Mouse (Mus musculus): ENCODE data around the gene Msh4. TPM values are rescaled to one million over a fixed set of nuclear protein-coding genes. Genes with fewer than 3 reads are reported as not detected.

The Msh4 gene
- 0.09 TPM in 1 of 2 replicates, not detected in the other for polyA plus RNA-seq (2012; rRNA removed)

- DNase-seq (ENCODE audit: low read depth), result no peak
These were observed at the start of gene Msh4 for GRCm38 (mm10) chr3:153906136-153906871. Gene Msh4 (minus strand): TSS chr3:153906138.

- no peak for DNase-seq (ENCODE audit: low read depth)
These were observed 42.2 kb upstream of the Msh4 start for GRCm38 (mm10) chr3:153948176-153948575.

GRCm38 (mm10) chr3:153947271-153947670 lies 41.3 kb upstream of the Msh4 start:
- no peak for DNase-seq (ENCODE audit: low read depth)

GRCm38 (mm10) chr3:153944335-153944990 lies 38.5 kb upstream of the Msh4 start, which contains the start of gene Acadm:
Gene Acadm (minus strand): TSS chr3:153944632.
- DNase-seq (ENCODE audit: low read depth), result no peak

GRCm38 (mm10) chr3:153943901-153944334 lies 38.0 kb upstream of the Msh4 start:
- DNase-seq (ENCODE audit: low read depth), result no peak

- no peak for DNase-seq (ENCODE audit: low read depth)
These were observed 37.2 kb upstream of the Msh4 start for GRCm38 (mm10) chr3:153943003-153943640.

- DNase-seq (ENCODE audit: low read depth), result no peak
These were observed 35.7 kb upstream of the Msh4 start for GRCm38 (mm10) chr3:153941613-153942012.

- no peak for DNase-seq (ENCODE audit: low read depth)
These were observed 34.5 kb upstream of the Msh4 start for GRCm38 (mm10) chr3:153940486-153940885.

- DNase-seq (ENCODE audit: low read depth), result no peak
These were observed 34.1 kb upstream of the Msh4 start for GRCm38 (mm10) chr3:153940021-153940420.

GRCm38 (mm10) chr3:153937116-153937810 lies 31.3 kb upstream of the Msh4 start:
- DNase-seq (ENCODE audit: low read depth), result no peak

- no peak for DNase-seq (ENCODE audit: low read depth)
These were observed 29.9 kb upstream of the Msh4 start for GRCm38 (mm10) chr3:153935878-153936277.

GRCm38 (mm10) chr3:153932461-153932860 lies 26.5 kb upstream of the Msh4 start:
- no peak for DNase-seq (ENCODE audit: low read depth)

GRCm38 (mm10) chr3:153929526-153929925 lies 23.6 kb upstream of the Msh4 start:
- no peak for DNase-seq (ENCODE audit: low read depth)

- DNase-seq (ENCODE audit: low read depth), result no peak
These were observed 20.4 kb upstream of the Msh4 start for GRCm38 (mm10) chr3:153926333-153926732.

GRCm38 (mm10) chr3:153921147-153921910 lies 15.4 kb upstream of the Msh4 start:
- DNase-seq (ENCODE audit: low read depth), result no peak

- no peak for DNase-seq (ENCODE audit: low read depth)
These were observed 11.3 kb upstream of the Msh4 start for GRCm38 (mm10) chr3:153917200-153917599.

- no peak for DNase-seq (ENCODE audit: low read depth)
These were observed 7.7 kb upstream of the Msh4 start for GRCm38 (mm10) chr3:153913510-153914243.

- no peak for DNase-seq (ENCODE audit: low read depth)
These were observed 6.9 kb upstream of the Msh4 start, which contains the start of gene Rabggtb for GRCm38 (mm10) chr3:153912546-153913509. Gene Rabggtb (minus strand): TSS chr3:153913009.

- DNase-seq (ENCODE audit: low read depth), result no peak
These were observed 6.0 kb upstream of the Msh4 start for GRCm38 (mm10) chr3:153911882-153912440.
